Mouse (Mus musculus): ENCODE measurements at regions not wholly inside any gene's neighbourhood (a gene's known extent, or its start where the extent isn't known, plus 50 kb on each side); places are given as distances from the start of the nearest gene placed in this dataset.

DNA sequence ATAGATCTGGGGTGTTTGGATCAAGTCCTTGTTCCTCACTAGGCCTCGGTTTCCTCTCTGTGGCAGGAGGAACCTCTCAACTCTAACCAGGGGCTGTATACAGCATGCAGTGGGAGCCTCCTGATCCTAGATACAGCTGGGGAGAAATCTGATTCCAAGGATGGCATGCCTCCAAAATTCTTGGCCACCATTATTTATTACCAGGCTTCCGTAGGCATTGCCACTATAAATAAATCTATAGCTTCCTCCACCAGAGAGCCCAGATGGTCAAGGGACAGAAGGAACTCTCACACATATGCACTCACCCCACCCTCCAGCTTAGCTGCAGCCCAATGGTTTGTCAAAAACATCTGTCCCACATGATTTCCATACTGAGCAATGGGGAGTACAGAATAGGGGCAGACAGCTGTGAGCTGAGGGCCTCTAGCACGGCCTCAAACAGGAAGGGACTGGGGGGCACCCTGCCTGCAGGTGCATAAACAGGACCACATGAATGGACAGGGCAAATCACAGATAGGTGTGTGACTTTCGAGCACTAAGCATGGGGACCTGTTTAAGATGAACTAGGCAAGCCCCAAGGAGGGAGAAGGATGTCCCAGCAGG, 100.8 kb upstream of the Mgme1 start:
- no peak for DNase-seq (ENCODE audit: low spot score)

DNA sequence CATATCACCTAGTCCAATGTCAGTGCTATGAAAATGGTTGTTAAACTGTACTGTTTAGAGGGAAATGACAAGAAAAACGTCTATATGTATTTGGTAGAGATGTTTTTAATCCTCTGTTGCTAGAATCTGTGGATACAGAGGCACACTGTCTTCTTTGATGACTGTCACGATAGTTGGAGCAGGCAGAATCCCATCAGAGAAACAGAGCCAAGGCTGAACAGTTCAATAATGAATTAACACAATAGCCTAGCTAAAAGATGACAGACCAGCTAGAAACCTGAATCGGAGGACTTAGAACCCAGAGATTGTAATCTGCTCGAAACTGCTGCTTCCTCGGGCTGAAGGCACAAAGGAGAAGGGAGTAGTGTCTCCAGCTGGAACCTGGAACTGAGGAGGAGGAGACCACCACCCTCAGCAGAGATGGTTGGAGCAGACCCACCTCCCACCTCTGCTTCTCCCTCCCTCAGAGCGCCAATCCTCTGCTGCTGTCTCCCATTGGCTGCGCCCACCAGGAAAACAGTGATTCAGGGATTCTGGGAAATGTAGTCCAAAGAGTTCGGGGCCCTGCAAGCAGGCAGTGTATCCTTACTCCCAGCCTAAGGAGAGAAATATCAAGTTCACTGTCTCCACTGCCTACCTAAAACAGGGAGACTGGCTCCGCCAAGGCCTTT, 98.2 kb upstream of the Mgme1 start:
- no peak for DNase-seq (ENCODE audit: low spot score)

DNA sequence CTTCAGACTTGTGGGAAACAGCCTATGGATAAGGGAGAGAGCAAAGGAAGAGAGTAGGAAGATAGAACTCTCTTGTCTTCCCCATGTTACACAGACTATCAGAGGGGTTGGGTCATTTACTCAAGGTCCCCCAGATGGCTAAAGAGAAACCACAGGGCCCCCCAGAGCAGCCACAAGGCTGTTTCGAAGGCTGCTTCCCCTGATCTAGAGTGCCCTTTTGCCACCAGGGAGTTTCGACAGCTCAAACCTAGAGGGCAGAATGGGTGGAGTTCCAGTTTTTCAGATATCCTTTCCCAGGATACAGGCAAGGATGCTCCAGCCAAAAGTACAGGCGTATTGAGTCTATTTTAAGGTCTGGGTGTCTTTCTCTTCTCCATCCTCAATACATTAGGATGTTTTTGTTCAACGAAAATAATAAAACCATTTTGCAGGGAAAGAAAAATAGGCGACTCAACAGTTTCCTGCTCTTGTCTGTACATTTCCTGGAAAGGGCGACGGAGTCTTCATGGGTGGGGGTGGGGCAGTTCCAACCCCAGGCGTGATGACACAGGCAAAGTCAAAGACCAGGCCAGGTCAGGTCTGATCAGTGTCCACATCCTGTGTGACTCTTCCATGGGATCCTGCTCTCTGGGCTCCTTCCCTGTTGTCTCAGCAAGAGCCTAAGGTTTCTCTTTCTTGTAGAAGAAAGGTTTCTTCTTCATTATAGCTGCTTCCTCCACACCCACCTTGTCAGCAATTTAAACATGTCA, 96.9 kb upstream of the Mgme1 start:
- no peak for DNase-seq (ENCODE audit: low spot score)

DNA sequence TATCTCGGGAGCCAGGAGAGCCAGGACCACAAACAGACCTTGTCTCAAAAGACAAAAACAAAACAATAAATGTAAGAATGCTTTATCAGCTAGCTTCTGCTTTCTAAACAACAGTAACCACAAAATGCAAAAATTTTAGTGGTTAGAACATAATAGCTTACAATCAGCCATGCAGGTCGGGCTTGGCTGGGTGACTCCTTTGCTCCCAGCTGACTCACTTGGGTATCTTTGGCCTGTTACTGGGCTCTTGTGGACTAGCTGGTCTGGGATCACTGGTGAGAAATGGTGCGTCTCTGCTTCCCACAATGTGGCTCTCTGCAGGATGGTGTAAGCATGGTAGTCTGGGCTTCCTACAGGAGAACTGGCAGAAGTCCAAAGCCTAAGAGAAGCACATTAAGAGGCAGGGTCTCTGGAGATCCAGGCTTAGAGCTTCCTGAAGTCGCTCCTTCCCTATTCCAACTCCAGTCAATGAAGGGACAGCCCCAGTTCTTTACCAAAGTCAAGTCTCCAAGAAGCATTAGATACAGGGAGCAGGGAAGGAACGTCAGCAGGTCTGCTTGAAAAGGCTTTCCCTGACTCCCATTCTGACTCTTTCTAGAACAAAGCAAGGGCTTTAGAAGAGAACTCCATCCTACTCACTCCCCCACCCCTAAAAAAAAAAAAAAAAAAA, 96.0 kb upstream of the Mgme1 start:
- no peak for DNase-seq (ENCODE audit: low spot score)

DNA sequence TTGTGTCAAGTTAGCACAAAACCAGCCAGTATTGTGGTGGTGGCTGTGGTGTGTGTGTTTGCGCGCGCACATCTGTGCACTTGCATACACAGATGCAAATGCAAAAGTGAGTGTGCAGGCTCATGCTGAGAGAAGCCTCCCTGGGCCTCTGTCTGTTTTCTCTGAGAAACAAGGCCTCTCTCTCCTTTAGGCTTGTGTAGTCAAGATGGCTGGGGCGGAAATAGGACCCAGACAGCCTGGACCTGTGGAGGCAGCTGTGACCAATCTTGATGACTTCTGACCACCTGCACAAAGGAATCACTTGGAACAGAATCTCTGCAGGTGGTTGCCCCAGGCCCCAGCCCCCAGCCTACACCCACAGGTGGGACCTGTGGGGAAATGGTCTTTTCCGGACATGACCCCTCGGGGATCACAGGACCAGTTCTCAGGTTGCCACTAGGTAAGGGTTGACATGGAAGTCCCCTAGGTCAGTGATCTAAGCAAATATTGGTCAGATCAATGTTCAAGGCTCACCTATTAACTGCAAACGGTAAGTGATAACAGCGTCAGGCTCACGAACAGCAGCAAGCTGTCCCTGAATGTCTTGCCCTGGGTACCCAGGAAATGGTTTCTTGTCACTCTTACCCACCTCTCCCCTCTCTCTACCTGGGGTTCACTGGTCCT, 93.8 kb upstream of the Mgme1 start:
- DNase-seq (ENCODE audit: low spot score): no peak

DNA sequence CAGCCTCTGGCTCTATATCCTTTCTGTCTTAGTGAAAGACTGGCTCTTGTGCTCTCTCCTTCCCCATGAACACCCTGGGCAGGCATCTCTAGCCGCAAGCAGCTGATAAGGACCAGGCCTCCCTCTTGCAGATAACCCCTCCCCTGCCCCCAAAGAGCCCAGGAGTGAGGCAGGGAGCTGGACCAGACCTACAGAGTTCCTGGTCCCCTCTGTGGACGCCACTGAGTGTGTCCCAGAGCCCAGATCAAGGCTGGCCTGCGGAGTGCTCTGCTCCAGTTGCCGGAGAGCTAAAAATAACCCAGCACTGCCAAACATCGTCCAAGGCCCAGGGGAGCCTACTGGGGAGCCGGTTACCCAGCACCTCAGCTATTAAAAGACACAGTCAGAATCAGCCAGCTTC, 93.2 kb upstream of the Mgme1 start:
- no peak for DNase-seq (ENCODE audit: low spot score)

DNA sequence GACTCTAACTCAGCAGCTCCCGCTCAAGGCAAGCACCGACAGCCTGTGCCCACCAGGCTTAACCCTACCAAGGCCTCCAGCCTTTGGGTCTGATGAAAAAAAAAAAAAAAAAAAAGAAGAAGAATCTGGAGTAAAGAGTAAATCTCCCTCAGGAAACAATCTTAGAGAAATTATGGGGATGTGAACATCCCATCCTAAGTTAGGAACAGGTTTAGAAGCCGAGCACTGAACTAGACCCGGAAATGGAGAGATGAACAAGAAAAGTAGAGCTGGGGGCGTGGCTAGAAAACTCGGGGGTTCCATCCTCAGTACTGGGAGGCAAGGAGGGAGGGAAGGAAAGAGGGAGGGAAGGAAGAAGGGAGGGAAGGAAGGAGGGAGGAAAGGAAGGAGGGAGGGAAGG, 92.5 kb upstream of the Mgme1 start:
- no peak for DNase-seq (ENCODE audit: low spot score)

DNA sequence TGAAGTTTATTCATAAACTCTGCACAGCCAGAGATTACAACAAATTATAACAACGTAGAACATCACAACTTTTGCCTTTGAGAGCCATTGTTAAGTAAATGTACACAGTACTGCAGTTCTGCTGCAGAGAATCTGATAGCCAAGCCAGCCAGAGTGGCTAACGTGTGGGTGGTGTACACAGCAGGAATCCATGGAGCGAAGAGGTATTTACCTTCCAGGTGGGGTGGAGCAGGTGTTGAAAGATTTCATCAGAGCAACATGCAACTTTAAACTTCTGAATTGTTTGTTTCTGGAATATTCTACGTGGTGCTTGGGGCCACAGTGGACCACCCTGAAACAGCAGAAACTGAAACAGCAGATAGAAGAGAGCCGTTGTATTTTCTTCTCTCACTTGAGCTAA, 88.4 kb upstream of the Mgme1 start:
- DNase-seq (ENCODE audit: low spot score): no peak

DNA sequence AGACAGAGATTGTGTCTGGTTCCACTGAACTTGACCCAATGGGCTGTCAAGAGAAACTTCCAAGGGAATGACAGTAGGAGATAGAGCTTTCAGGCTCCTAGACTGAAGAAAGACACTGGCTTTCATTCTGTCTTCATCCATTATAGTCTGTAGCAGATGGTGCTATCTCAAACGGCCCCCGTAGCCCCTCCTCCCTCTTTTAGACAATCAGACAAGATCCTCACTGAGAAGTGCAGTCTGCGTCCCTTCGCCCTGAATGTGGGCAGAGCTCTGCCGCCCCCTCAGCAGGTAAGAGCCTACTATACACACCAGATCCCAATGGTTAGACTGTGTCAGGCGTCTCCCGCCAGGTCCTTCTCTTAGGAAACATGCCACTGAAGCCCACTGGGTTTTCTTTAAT, 87.9 kb upstream of the Mgme1 start:
- no peak for DNase-seq (ENCODE audit: low spot score)

DNA sequence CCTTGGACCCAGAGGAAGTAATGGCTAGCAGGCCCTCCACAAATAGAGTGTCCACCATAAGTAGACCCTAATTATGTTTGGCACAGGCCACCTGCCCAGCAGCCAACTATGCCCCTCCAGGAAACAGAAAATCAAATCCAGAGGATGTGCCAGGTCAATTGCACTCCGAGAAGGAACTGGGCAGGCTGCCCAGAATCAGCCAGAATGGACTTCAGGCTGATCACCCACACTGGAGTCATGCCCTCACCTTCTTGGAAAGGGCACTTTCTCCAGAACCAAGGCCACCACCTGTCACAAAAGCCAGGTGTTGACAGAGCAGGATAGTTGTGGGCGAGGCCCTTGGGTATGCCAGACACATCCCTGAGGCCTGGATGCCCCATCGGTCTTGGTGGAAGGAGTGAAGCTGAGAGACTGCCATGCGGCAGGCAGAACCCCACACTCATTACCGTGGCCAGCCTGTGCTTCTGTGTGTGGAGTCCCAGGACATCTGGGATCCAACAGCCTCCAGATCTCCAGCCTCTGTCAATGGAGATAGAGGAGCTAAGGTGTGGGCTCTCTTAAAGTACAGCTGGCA, 87.0 kb upstream of the Mgme1 start:
- no peak for DNase-seq (ENCODE audit: low spot score)

DNA sequence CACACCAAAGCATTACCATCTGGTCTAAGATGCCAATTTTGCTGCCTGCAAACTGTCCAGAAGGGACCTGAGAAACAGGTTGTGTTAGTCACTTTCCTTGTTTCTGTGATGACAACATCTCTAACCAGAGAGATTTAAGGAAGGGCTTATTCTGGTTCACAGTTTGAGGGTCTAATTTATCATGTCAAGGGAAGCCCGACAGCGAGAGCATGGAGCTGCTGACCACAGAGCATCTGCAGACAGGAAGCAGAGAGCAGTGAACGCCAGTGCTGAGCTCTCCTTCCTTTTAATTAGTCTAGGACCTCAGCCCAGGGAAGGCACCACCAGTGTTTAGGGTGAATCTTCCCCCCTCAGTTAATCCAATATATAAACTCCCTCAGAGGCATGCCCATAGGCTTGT, 85.3 kb upstream of the Mgme1 start:
- no peak for DNase-seq (ENCODE audit: low spot score)

DNA sequence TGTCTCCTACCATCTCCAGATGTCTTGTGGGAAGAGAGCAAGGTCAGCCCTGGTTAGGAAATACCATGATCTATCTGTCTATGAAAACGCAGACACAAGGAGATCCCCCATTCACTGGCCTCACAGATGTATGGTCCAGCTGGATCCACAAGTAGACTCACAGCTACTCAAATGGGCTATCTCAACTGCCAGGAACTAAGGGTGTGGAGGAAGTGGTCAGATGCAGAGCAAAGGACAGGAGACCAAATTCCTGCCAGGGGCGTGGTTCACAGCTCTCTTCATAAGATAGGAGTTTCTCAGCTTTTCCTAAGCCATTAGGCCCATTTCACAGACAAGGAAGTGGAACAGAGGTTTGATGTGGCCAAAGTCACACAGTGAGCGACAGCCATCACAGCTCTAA, 84.0 kb upstream of the Mgme1 start:
- DNase-seq (ENCODE audit: low spot score): no peak

DNA sequence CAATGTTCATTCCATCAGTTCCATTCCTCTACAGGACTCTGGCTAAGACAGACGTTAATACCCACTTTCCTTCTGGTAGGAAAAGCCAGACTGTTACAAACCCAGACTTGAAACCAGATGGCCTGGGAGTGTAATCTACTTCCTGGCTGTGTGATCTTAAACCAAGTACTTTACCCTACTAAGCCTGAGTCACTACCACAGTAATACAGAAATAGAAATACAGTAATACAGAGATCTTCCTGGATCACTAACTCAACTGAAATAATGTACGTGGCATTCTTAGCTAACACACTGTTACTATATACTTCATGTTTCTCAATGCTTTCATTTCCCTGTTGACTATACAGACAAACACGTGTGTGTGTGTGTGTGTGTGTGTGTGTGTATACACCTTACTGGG, 82.4 kb upstream of the Mgme1 start:
- no peak for DNase-seq (ENCODE audit: low spot score)

DNA sequence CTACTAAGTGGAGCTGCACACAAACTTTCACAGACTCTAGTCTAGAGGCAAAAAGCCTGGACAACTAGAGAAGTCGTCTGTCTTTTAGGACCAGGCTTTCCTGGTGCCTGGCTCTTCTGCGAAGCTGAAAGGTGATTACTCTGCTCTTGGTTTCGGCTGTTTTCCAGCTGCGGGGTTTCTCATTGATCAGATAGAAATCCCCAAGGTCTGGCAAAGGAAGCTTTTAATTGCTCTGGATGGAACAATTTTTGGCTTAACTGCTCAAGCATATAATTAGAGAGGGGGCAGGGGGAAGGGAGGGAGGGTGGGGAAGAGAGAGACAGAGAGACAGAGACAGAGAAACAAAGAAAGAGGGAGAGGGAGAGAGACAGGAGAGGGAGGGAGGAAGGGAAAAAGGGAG, 82.0 kb upstream of the Mgme1 start:
- DNase-seq (ENCODE audit: low spot score): no peak

DNA sequence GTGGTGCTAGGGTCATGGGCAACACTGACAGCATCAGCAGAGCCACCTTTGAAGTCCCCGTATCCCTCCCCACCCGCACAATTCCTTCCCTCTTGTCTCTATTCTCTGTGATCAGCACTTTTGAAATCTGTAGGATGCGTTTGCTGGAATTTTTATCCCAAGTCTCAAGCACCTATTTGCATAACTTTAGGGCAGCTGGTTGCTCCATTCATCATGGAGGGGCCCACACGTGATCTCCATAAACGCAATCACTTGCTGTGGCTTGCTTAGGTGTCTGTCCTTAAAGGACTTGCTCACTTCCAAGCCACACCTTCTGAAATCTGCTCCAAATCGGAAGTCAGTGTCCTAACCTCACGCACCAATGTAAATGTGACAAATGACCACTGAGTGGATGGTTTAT, 80.7 kb upstream of the Mgme1 start:
- DNase-seq (ENCODE audit: low spot score): no peak

DNA sequence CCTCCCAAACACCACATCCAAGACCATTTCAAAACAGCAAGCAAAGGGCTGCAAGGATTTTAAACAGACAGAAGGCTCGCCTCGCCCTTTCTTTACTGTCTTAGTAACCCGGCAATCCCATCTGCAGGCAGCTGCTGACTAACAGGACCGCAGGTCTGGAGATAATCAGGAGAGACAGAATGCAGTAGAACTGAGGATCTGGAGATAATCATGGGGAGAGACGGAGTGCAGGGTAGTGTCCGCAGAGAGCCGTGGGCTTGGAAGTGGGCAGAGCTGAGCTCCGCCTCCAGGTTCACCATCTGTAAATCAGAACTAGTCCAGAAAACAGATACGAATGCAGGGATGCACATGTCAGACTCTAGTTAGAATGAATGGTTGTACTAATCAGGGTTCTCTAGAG, 79.4 kb upstream of the Mgme1 start:
- no peak for DNase-seq (ENCODE audit: low spot score)

DNA sequence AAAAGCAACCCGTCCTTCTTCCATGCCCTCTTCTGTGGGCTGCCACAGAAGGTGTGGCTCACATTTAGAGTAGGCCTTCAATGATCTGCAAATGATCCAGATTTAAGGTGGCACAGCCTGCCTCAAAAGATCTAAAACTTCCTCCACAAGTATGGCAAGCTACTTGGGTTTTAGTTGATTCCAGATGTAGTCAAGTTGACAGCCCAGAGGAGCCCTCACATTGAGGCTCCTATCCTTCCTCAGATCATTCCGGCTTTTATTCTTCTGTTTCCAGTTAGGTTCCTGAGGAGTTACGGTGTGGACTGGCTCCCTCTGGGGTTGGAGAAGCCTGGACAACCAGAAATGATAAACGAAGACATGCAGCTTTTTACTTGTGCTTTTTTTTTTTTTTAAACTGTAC, 78.8 kb upstream of the Mgme1 start:
- no peak for DNase-seq (ENCODE audit: low spot score)

DNA sequence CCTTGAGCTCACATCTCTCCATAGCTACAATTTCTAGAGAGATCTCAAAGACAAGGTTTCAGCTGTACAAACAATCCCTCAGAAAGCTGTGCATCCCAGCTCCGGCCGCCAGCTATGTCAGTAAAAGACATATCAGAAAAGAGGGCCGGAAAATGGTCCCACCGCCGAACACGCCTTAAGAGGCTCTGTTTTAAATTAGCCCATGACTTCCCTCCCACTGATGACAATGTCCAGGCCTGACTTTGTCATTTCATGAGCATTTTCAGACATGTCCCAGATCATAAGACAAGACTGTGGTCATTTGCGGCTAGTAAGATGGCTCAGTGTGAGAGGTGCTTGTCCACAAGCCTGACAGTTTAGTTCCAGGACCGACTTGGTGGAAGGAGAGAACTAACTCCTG, 78.0 kb upstream of the Mgme1 start:
- DNase-seq (ENCODE audit: low spot score): no peak

DNA sequence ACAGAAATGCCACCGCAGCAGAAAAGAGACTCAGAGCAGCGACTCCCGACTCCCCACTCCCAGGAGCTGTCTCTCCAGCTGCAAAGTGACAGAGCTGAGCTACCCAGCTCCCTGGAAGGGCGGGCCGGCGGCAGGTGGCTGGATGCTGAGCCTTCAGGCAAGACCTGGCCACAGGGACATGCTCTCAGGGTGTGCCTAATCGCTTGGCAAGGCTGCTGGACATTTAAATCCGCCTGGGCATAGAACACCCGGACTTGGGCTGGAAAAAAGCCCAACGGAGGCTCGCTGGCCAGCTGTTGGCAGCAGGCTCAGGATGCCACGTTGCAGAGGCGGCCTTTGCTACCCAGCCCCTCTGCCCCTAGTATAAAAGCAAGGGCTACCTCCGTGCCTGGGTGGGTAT, 74.6 kb upstream of the Mgme1 start:
- DNase-seq (ENCODE audit: low spot score): no peak

DNA sequence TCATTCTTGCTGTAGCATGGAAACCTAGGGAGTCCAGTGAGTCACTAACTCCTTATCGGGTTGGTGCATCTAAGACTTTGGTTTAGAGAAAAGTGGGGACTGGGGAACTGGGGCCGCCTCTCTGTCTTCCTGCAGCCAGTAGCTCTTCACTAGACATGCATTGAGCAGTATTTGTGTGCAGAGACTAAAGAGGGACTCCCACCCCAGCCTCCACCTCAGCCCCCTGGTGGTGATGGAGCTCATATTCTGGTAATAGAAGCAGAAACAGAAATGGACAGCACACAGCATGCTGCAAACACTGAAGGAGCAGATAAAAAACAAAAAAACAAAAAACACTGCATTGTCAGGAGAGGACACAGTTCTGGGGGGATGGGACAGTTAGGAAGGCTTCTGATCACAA, 73.3 kb upstream of the Mgme1 start:
- DNase-seq (ENCODE audit: low spot score): no peak

DNA sequence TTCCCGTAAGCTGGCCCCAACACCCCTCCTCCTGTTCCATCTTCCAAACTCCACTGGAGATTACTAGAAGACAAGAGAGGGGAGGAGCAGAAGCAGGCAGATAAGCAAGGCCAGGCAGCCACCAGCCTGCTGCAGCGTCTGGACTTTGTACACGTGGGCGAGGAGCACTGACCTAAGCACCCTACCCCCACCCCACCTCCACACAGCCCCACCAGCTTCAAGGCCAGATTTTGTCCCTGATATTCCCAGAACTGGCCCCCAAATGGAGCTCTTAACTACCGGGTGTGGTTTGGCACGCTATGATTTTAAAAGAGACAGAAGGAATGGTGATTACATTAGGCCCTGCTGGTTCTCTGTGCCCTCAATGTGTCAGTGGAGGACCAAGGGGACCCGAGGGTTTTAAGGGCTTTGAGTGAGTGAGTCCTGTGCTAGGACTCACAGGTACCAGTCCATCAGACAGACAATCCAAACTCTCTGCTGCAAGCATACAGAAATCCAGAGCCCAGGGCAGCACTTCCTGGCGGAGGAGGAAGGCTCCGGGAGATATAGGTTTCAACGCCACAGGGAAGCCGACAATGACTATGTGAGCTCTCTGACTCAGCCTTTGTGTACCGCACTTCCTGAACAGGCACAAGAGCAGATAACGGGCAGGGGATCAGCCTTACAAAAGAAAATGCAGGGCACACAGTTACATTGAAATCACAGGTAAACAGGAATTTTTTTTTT, 72.0 kb upstream of the Mgme1 start:
- DNase-seq (ENCODE audit: low spot score): no peak
